Mouse (Mus musculus) neural tube, embryonic 13.5 days (tissue): ENCODE measurements around the gene Mbnl2. TPM values are rescaled to one million over a fixed set of nuclear protein-coding genes. Genes with fewer than 3 reads are reported as not detected.
A peak's percentile ranks its signal among the peaks of the same experiment; 100 is the strongest.

ENCODE experiments used
- ATAC-seq: fragments of 200-750 bp; cut with Nextera tagmentation; 2 replicates; pipeline ENCODE4 v1.8.0; 2017; ENCODE audit warnings: low read depth, mild to moderate bottlenecking, moderate TSS enrichment, moderate library complexity
- H3K27ac ChIP-seq: fragments of 300-500 bp; sonication (generic); replicated peaks from 2 replicates; pipeline ENCODE4 v1.5.1; 2015; ENCODE audit warnings: moderate library complexity, mild to moderate bottlenecking, inconsistent platforms
- H3K27me3 ChIP-seq: fragments of 300-500 bp; sonication (generic); 2 replicates; pipeline ENCODE4 v1.6.1; 2015; ENCODE audit warnings: mild to moderate bottlenecking, inconsistent platforms
- H3K36me3 ChIP-seq: fragments of 300-500 bp; sonication (generic); 2 replicates; pipeline ENCODE4 v1.6.1; 2015; ENCODE audit warnings: mild to moderate bottlenecking, inconsistent platforms
- H3K4me1 ChIP-seq: fragments of 300-500 bp; sonication (generic); replicated peaks from 2 replicates; pipeline ENCODE4 v1.6.1; 2015; ENCODE audit warnings: inconsistent platforms
- H3K4me2 ChIP-seq: fragments of 300-500 bp; sonication (generic); 2 replicates; pipeline ENCODE4 v1.6.1; 2015; ENCODE audit warnings: inconsistent platforms, mild to moderate bottlenecking, moderate library complexity
- H3K4me3 ChIP-seq: fragments of 300-500 bp; sonication (generic); 2 replicates; pipeline ENCODE4 v1.5.1; 2015; ENCODE audit warnings: mild to moderate bottlenecking, inconsistent platforms
- H3K9ac ChIP-seq: fragments of 300-500 bp; sonication (generic); 2 replicates; pipeline ENCODE4 v1.6.1; 2015; ENCODE audit warnings: moderate library complexity, mild to moderate bottlenecking, inconsistent platforms
- H3K9me3 ChIP-seq: fragments of 300-500 bp; sonication (generic); 2 replicates; pipeline ENCODE4 v1.6.1; 2016; ENCODE audit warnings: inconsistent platforms
- WGBS: fragments of 180-500 bp; shearing (Covaris S2); methylation state at CpG from one replicate; pipeline ENCODE4 v1.1.7; 2015; 5-methylcytosine and 5-hydroxymethylcytosine counted together
- polyA plus RNA-seq: library from polyadenylated mRNA; unstranded; fragments of >200 nt; fragmentation: Nextera tagmentation; extraction: Ambion mirVana; gene quantifications from 2 replicates; pipeline ENCODE4 v1.2.1, GENCODE M21; 2015

The Mbnl2 gene
- polyA plus RNA-seq, 1 experiment from 2014 or later: 39.4 TPM

DNA sequence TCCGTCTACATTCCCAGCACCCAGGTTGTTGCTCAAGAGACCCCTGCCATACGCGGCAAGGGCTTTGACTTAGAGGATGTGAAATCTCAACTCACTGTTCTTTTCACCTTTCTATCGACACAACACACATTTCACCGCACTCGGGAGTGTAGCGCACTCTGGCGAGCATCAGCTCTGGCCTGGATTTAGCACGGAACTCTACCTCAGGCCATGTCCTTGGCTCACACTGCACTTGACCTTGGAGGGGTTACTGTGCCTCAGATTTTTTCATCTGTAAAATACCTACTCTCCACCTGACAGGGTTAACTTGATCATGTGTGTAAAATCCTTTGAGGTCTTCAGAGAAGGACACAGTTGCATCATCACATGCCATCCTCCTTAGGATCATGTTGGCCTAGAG, 127.2 kb downstream of the Mbnl2 start:
- Histone ChIP-seq H3K4me1 (no peaks in the 10 kb centered on the region), H3K27ac (no peak overlapping the region), H3K36me3 (peaks cover 31% of the 10 kb centered on the region), H3K9ac (no peak overlapping the region), H3K27me3 (no peaks in the 10 kb centered on the region), H3K9me3 (no peaks in the 10 kb centered on the region), H3K4me3 (no peak overlapping the region), H3K4me2 (no peak overlapping the region)
- ATAC-seq: no peak
- WGBS: 95% methylated on average over 9 of the region's 9 CpGs

DNA sequence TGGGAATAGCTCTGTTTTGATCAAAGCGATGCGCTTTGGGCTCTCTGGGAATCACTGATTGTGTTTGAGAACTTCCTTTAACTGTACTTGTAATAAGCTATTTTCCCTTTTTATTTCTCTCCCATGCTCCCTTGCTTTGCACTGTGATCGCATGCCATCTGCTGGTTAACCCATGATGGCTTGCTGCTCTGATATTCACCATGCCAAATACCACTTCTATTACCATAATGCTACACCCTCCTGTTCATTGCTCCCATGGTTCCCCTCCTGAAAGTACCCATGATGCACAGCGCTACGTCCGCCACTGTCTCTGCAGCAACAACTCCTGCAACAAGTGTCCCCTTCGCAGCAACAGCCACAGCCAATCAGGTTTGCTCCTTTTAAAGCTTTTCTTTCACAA, 128.9 kb downstream of the Mbnl2 start:
- Histone ChIP-seq H3K4me2 (no peak overlapping the region), H3K4me1 (no peaks in the 10 kb centered on the region), H3K36me3 (peaks cover 28% of the 10 kb centered on the region), H3K4me3 (no peak overlapping the region), H3K27ac (no peak overlapping the region), H3K9ac (no peak overlapping the region), H3K9me3 (no peaks in the 10 kb centered on the region), H3K27me3 (no peaks in the 10 kb centered on the region)
- 94% methylated on average over 7 of the region's 7 CpGs for WGBS
- no peak for ATAC-seq

DNA sequence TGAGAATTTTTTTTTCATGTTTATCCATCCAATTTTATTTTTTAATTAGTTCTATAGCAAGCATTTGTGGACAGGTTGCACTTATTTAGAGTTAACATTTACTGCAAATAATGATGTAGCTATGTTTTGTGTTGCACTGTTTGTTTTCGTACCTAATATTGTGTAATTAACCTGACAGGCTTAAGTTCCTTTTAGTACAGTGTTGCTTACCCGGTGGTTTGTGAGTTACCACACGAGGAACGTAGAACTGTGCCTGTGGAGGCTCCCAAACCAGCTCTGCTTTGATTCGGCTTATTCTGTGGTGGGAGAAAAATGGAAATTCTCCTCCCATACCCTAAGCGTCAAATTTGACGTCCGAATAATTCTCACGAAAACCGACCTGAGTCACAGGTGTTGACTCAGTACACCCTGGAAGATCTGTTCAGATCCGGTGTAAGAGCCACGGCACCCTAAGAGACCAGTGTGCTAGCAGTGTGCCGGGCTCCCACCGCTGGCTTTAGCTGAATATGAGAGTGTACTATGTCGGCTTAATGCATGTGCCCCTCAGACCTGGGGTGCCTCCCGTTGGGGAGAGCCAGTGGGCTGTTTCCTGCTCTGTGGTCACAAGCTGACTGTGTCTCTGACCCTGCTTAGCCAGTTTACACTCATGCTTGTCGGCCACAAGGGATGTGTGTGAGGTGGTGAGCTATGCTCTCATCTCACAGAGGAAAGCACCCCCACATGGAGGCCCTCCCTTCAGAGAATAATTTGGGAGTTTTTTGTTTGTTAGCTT, 129.5 kb downstream of the Mbnl2 start:
- Histone ChIP-seq H3K36me3 (peaks cover 24% of the 10 kb centered on the region), H3K27me3 (no peaks in the 10 kb centered on the region), H3K27ac (no peak overlapping the region), H3K9me3 (no peaks in the 10 kb centered on the region), H3K9ac (no peak overlapping the region), H3K4me2 (no peak overlapping the region), H3K4me3 (no peak overlapping the region), H3K4me1 (no peaks in the 10 kb centered on the region)
- ATAC-seq: no peak
- 88% methylated on average over 17 of the region's 17 CpGs for WGBS

DNA sequence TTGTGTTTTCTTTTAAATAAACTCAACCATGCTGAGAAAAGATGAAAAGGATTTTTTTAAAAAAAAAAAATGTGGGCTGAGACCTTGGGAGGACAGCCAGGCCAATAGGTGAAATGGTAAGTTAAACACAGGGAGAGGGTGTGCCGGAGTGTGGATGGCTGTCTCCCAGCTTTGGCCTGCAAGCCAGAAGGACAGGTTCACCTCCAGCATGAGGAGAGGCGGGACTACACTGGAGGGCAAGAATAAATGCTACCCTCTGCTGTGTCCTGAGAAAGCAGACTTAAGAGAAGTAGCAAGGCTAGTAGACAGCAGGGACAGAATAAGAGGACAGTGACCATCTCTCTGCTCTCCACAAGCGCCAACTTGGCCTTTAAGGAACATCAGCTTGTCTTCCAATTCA, 130.1 kb downstream of the Mbnl2 start:
- Histone ChIP-seq H3K4me3 (no peak overlapping the region), H3K27me3 (no peaks in the 10 kb centered on the region), H3K4me1 (no peaks in the 10 kb centered on the region), H3K27ac (no peak overlapping the region), H3K36me3 (peaks cover 24% of the 10 kb centered on the region), H3K9ac (no peak overlapping the region), H3K4me2 (no peak overlapping the region), H3K9me3 (no peaks in the 10 kb centered on the region)
- WGBS: 90% methylated on average over 3 of the region's 3 CpGs
- no peak for ATAC-seq

DNA sequence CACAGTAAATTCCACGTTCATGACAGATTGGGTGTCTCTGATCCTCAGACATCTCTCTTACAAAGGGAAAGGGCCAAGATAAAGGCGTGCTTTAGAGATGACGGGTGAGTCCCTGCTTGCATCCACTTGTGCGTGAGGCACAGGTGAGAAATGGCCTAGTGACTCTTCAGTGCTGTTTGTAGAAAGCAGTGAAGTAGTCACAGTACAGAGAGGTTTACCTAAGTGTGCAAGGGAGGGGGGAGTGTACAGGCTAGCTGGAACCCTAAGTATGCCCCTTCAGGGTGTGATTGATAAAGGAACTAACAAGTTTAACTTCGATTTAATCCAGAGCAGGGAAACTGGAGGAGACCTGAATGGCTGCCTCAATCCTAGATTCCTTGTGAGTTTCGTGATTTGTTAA, 130.8 kb downstream of the Mbnl2 start:
- Histone ChIP-seq H3K27me3 (no peaks in the 10 kb centered on the region), H3K9ac (no peak overlapping the region), H3K4me1 (no peaks in the 10 kb centered on the region), H3K9me3 (no peaks in the 10 kb centered on the region), H3K36me3 (peaks cover 20% of the 10 kb centered on the region), H3K4me3 (no peak overlapping the region), H3K4me2 (no peak overlapping the region), H3K27ac (no peak overlapping the region)
- WGBS: 90% methylated on average over 6 of the region's 6 CpGs
- no peak for ATAC-seq

DNA sequence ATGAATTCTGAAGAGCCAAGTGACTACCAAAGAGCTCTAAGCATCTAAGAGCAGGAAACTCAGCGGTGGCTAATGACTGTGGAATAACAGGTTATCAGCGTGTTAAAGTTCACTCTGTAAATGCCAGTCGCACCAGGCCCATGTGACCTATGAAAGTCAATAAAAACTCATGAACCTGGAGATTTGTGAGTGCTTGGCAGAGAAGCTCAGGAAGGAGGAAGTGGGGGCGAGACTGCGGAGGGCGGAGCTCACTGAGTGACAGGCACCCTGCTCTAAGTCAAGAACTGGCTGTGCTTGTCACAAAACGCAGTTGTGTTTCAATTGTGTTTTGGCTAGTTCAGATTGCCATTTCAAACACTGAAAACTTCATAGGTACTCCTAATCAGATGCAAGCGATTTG, 131.4 kb downstream of the Mbnl2 start:
- Histone ChIP-seq H3K27me3 (no peaks in the 10 kb centered on the region), H3K27ac (no peak overlapping the region), H3K36me3 (peaks cover 18% of the 10 kb centered on the region), H3K9me3 (no peaks in the 10 kb centered on the region), H3K9ac (no peak overlapping the region), H3K4me2 (no peak overlapping the region), H3K4me3 (no peak overlapping the region), H3K4me1 (no peaks in the 10 kb centered on the region)
- 83% methylated on average over 8 of the region's 8 CpGs for WGBS
- no peak for ATAC-seq

DNA sequence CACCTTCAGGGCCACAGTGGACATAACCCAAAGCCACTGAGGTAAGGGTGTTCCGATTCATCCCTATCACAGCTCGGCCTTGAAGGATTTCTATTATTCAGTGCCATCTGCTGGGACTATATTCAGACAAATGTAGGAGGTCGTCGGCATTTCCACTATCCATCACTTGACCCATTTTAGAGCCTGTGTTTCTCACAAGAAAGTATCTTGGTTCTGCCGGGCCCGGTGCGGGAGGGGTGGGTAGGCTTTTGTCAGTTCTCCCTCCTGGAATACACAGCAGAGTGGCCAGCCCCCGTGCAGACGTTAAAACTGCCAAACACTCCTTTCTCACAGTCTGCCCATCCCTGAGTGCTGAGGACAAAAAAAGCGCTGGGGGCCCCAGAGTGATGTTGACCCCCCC, 134.4 kb downstream of the Mbnl2 start:
- WGBS: 89% methylated on average over 10 of the region's 10 CpGs
- ATAC-seq: no peak
- no peaks in the 10 kb centered on the region for H3K4me1 ChIP-seq

DNA sequence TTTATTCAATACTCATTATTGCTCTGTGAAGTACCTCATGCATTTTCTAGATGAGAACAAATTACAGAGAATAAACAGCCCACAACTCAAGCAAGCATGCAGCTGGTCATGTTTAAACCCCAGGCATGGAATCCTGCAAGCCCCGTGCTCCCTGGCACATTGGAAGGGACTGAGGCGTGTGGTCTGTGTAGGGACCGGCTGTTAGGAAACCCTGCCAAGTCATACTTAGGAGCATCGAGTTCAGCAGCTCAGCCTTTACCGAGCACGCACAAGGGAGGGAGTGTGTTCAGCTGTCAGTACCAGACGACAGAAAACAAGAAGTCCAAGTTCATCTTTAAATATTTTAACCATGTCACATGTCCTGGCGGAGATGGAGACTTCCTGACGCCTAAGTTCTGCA, 141.4 kb downstream of the Mbnl2 start:
- Histone ChIP-seq H3K4me2 (no peak overlapping the region), H3K27me3 (no peaks in the 10 kb centered on the region), H3K9me3 (no peaks in the 10 kb centered on the region), H3K4me3 (no peak overlapping the region), H3K36me3 (peaks cover 14% of the 10 kb centered on the region; the same call in 1 of the 2 replicates), H3K27ac (no peak overlapping the region), H3K4me1 (0 out of 2 replicates have a peak, but pooled peaks cover 7% of the 10 kb centered on the region), H3K9ac (no peak overlapping the region)
- 88% methylated on average over 9 of the region's 9 CpGs for WGBS
- ATAC-seq: no peak

More for the DNA sequence above, 134.4 kb downstream of the Mbnl2 start:
- no peak overlapping the region for H3K9ac ChIP-seq
- H3K27ac ChIP-seq: no peak overlapping the region
- H3K9me3 ChIP-seq: no peaks in the 10 kb centered on the region
- H3K4me2 ChIP-seq: no peak overlapping the region
- no peak overlapping the region for H3K4me3 ChIP-seq
- no peaks in the 10 kb centered on the region for H3K27me3 ChIP-seq
- peaks cover 13% of the 10 kb centered on the region; the same call in 1 of the 2 replicates for H3K36me3 ChIP-seq

DNA sequence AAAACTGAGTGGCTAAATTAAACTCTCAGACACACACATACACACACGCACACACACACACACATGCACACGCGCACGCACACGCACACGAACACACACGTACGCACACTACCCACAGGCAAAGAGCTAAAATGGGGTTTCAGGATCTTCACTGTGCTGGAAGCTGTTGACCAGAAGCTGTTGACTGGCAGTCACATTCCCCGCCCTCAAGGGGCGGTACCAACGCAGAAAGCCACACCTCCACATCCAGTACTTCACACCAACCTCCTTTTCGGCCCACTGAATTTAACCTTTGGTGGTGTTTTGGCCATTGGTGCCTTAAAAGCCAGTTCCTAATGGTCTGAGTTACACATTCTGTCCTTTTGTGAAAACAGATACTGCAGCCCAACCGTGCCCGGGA, 143.5 kb downstream of the Mbnl2 start:
- Histone ChIP-seq H3K36me3 (peaks cover 28% of the 10 kb centered on the region), H3K4me2 (no peak overlapping the region), H3K27me3 (no peaks in the 10 kb centered on the region), H3K4me1 (0 out of 2 replicates have a peak, but pooled peaks cover 7% of the 10 kb centered on the region), H3K4me3 (no peak overlapping the region), H3K9ac (no peak overlapping the region), H3K9me3 (no peaks in the 10 kb centered on the region), H3K27ac (no peak overlapping the region)
- WGBS: 72% methylated on average over 14 of the region's 14 CpGs
- ATAC-seq: no peak

DNA sequence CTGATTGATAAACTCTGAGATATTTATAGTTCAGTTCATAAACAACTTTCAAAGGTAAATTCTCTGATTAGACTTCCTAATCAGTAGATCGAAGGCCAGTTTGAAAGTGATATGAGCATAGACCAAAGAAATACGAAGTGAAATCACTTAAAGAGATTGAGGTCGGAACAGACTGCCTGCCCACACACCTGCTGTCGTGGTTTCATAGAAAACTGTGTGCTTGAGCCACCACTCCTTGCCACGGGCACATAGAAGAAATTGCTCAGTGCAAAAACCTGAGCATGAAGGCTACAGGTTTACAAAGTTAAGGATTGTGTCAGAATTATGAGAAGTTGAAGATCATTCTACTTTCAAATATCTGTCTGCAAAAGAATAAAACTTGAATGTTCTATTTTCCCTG, 153.0 kb downstream of the Mbnl2 start:
- Histone ChIP-seq H3K4me3 (no peak overlapping the region), H3K9ac (no peak overlapping the region), H3K27me3 (no peaks in the 10 kb centered on the region), H3K27ac (no peak overlapping the region), H3K4me2 (no peak overlapping the region), H3K4me1 (no peaks in the 10 kb centered on the region), H3K9me3 (peaks cover 9% of the 10 kb centered on the region; the same call in 1 of the 2 replicates), H3K36me3 (peaks cover 31% of the 10 kb centered on the region)
- WGBS: 92% methylated on average over 5 of the region's 5 CpGs
- no peak for ATAC-seq

DNA sequence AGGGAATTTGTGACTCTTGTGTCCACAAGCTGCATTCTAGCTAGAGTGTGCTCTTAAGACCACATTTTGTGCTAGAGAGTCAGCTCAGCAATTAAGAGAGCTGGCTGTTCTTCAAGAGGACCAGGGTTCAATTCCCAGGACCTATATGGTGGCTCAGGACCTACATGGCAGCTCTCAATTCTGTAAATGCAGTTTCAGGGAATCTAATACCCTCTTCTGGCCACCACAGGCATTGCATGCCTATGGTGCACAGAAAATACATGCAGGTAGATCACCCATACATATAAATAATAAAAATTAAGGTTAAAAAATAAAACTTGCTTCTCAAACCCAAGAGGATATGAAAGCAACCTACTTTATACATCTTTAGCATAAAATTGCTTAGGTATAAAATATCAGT, 157.3 kb downstream of the Mbnl2 start:
- H3K4me3 ChIP-seq: no peak overlapping the region
- no peaks in the 10 kb centered on the region for H3K9me3 ChIP-seq
- ATAC-seq: no peak
- H3K27ac ChIP-seq: no peak overlapping the region
- H3K4me1 ChIP-seq: peaks cover 8% of the 10 kb centered on the region; the same call in 1 of the 2 replicates
- no peaks in the 10 kb centered on the region for H3K27me3 ChIP-seq
- no peak overlapping the region for H3K9ac ChIP-seq
- no peaks in the 10 kb centered on the region for H3K36me3 ChIP-seq
- no peak overlapping the region for H3K4me2 ChIP-seq

DNA sequence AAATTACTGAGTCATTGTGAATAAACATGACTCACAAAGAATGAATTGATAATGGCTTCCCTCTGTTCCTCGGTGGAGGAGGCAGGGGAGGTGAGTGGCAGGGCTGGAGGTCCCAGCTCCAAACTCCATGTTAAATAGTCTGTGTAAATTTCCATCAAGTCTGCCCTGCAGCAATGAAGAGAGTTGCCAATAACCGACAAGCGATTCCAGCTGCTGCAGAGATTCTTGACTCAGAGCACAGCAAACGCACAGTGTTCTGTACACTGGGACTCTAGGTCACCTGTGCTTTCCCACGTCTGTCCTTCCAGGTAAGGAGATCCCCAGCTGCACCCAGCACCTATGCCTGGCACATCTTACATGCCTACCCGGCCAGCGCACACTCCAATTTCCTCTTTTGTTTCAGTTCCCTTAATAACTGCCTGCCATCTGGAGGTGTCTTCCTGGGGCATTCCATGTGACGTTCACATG, 158.5 kb downstream of the Mbnl2 start:
- Histone ChIP-seq H3K9ac (no peak overlapping the region), H3K4me3 (no peak overlapping the region), H3K4me2 (no peak overlapping the region), H3K27ac (no peak overlapping the region), H3K36me3 (no peaks in the 10 kb centered on the region), H3K27me3 (no peaks in the 10 kb centered on the region), H3K9me3 (no peaks in the 10 kb centered on the region), H3K4me1 (peaks cover 8% of the 10 kb centered on the region; the same call in 1 of the 2 replicates)
- 0 out of 2 replicates have a peak, but pooled peaks have one; percentile 27 for ATAC-seq
- 60% methylated on average over 8 of the region's 8 CpGs for WGBS

DNA sequence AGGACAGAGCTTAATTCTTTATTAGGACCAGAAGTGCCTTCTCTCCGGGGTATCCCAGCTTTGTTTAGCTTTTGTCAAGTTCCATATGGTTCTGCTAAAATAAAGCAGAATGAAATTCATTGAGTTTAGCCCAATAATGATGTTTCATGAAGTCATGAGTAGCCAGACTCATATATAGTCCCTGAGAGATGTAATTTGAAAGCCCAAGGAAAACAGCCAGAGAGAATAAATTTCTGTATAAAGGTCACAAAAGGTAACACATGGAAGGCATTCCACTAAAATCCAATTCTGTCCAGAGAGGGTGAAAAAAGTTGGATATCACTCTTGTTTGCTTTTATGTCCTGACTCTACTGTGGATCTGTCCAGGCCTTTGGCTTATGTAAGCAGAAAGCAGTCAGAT, 159.4 kb downstream of the Mbnl2 start:
- H3K4me1 ChIP-seq: peaks cover 8% of the 10 kb centered on the region; the same call in 1 of the 2 replicates
- 78% methylated on average over 1 of the region's 1 CpGs for WGBS
- no peak overlapping the region for H3K9ac ChIP-seq
- no peak overlapping the region for H3K27ac ChIP-seq
- no peak overlapping the region for H3K4me2 ChIP-seq
- H3K4me3 ChIP-seq: no peak overlapping the region
- no peaks in the 10 kb centered on the region for H3K9me3 ChIP-seq
- H3K27me3 ChIP-seq: no peaks in the 10 kb centered on the region
- no peaks in the 10 kb centered on the region for H3K36me3 ChIP-seq
- ATAC-seq: no peak
